Mouse (Mus musculus) ES-CJ7 (cell line): ENCODE results near the gene Gstp3.
A peak's percentile ranks its signal among the peaks of the same experiment; 100 is the strongest.
"Not testable (repeated sequence)": the region's sequence is repeated elsewhere in the genome, so short reads cannot be mapped to it uniquely, and the experiment has no call there.

Experiments used
- DNase-seq: peaks from one replicate; pipeline ENCODE4 v3.0.0; 2011; ENCODE audit warnings: low read depth, low spot score

Gene Gstp3

DNA sequence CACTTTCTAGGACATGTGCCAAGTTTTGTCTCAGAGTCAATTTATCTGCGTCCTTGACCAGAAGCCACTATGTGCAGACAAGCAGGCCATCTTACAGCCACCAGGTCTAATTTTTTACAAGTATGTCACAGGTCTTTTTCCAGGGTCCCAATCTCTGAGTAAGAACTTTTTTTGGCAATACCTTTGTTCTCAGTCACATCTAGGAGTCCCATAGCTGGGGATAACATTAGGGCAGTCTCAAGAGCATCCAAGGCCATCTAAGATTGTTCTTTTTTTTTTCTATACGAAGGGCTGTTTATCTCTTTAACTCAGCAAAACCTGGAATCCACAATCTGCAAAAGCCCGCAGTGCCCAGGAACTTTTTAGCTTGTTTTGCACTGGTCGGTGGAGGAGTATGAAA, 4.0 kb upstream of the Gstp3 start:
- not testable (repeated sequence) for DNase-seq

- no peak for DNase-seq
Measured at GRCm38 (mm10) chr19:4060899-4061465, 1.6 kb upstream of the Gstp3 start.

DNA sequence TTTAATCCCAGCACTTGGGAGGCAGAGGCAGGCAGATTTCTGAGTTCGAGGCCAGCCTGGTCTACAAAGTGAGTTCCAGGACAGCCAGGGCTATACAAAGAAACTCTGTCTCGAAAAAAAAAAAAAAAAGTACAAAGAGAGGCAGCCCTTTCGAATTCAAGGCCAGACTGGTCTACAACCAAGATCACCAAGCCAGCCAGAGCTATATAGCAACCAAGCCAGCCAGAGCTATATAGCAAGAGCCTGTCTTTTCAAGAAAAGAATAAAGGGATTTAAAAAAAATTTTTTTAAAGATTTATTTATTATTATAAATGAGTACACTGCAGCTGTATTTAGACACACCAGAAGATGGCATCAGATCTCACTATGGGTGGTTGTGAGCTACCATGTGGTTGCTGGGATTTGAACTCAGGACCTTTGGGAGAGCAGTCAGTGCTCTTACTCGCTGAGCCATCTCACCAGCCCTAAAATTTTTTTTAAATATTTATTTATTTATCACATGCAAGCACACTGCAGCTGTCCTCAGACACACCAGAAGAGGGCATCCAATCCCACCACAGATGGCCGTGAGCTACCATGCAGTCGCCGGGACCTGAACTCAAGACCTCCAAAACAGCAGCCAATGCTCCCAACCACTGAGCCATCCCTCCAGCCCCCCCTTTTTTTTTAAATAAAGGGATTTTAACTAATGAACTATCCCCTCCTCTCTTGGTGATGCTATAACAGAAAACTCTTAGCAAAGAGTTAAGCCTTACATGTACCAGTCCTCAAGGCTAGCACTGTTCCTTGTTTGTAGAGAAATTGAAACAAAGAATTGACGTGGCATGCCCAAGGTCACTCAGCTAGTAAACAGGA, 902 bp upstream of the Gstp3 start:
- DNase-seq, result not testable (repeated sequence)

GRCm38 (mm10) chr19:4058581-4058980, 788 bp downstream of the Gstp3 start:
- DNase-seq, result no peak

DNA sequence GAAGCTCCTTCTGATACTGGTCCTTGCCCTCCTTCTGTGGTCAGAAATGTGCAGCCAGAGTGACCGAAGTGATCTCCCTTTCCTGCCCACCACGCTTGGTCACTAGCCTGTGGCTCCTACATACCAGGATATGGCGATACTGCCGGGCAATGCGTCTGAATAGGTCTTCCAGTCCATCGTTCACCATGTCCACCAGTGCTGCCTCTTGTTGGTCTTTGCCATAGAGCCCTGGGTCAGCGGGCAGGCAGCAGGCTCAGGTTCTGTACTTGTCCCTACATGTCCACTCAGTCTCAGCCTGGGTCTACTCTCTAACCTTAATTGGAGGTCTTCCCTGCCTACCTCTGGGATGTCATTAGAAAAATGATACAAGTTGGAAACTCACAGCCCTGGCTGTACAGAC, 1.4 kb downstream of the Gstp3 start:
- DNase-seq, result no peak

DNA sequence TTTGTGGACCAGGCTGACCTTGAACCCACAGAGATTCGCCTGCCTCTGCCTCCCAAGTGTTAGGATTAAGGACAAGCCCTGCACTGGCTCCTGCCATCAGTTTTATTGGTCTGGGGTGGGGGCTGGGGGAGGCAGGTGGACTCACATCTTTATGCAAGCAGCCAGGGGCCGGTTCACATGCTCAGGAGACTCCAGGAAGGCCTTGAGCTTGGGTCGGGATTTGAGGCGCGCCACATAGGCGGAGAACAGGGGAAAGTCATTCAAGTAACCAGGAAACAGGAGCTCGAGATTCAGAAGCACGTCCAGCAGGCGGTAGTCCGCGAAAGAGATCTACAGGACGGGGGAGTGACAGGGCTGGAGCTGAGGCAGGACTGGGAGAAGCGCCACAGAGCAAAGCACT, 2.0 kb downstream of the Gstp3 start:
- peak; percentile 53 for DNase-seq

GRCm38 (mm10) chr19:4056727-4057126, 2.6 kb downstream of the Gstp3 start:
- DNase-seq, result no peak

- DNase-seq, result peak; percentile 67
Measured at GRCm38 (mm10) chr19:4055947-4056693, 3.2 kb downstream of the Gstp3 start.

DNA sequence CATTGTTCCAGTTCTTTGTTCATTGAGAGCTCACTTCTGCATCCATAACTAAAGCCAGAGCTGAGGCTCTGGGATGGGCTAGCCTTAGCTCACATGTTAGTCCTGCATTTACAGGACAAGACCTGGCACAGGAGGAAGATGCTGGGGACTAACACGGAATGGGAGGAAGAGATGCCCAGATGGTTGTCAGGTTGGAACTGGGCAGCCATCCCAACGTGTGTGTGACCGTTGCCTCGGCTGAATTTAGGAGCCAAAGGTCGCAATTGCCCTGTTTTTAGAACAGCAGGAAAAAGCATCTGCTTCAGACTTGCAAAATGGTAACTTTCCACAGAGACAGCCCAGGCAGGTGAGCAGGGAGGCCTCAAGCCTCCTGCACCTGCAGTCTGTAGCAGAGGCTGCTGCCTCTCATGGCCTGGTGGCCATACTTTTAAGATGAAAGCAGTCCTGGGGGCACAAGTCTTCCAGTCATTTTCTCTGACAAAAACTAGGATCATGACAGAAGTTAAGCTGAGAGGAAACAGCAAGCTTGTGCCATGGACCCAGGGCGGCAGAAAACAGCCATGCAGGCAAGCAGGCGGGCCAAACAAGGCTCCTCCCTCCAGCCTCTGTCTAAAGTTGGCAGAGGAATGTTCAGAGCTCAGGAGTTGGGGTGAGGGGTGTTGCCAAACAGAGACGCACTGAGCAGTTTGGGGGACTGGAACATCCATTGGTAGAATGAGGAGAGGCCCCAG, 4.0 kb downstream of the Gstp3 start:
- no peak for DNase-seq

DNA sequence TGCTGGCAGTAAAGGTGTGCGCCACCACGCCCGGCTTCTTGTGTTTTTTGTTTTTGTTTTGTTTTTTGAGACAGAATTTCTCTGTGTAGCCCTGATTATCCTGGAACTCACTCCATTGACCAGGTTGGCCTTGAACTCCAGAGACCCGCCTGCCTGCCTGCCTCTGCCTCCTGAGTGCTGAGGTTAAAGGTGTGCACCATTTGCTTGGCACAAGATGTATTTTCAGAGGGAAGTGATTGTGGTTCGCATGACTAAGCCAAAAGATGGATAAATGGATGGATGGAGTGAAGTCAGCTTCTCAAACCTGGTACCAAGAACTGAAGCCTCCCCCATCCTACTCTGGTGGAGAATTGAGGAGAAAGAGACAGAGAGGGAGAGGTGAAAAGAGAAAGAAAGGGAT, 4.8 kb downstream of the Gstp3 start:
- DNase-seq, result no peak

DNA sequence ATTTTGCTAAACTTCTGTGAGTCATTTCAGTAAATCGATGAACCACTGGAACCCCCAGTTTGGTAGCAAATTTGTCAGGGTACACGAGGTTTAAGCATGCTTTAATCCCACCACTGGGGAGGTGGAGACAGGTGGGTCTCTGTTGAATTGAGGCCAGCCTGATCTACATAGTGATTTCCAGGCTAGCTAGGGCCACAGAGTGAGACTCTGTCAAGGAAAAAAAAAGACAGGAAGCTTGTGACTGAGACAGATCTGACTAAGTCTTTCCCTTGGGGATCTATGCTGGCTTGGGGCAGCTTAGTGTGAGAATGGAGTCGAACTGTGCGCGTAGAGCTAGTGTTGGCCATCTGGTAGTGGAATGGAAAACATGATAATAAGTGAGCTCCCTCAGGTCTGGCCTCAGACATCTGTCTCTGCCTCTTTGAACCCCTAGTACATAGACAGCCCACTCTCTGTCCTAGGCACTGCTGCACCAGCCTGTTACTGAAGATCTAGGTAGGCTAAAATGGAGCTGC, 6.8 kb downstream of the Gstp3 start:
- DNase-seq, result no peak

GRCm38 (mm10) chr19:4051741-4052515, 7.4 kb downstream of the Gstp3 start:
- DNase-seq, result peak; percentile 69

DNA sequence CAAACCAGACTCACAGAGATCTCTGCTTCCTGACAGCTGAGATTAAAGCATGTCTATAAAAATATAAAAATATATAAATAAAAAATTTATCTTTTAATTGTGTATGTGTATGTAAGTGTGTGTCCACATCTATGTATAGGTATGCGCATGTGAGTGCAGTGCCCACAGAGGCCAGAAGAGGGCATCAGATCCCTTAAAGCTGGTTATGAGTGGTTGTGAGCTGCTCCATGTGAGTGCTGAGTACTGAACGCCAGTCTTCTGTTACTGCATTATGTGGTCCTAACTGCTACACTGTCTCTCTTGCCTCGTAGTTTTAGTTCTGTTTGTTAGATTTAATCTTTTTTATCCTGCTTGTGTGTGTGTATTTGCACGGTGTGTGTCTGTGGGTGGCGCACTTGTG, 8.4 kb downstream of the Gstp3 start:
- DNase-seq, result peak; percentile 62

- not testable (repeated sequence) for DNase-seq
Measured at GRCm38 (mm10) chr19:4049069-4049468, 10.3 kb downstream of the Gstp3 start.

DNA sequence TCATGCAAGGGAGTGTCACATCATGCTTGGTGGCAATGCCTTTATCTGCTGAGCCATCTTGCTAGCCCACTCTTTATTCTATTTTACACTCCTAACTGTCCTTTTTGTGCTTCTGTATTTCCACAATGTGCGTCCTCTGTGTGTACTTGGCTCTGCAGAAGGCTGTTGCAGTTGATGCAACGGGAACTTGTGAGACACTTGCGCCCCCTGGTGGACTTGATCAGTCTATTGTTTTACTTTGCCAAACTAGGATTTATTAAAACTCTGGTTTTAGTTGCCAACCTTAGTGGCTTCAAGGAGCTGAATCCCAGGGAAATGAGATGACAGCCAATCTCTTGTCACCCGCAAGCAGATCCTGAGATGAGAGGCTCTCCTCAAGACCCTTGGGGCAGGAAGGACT, 11.5 kb downstream of the Gstp3 start:
- DNase-seq, result peak; percentile 92

DNA sequence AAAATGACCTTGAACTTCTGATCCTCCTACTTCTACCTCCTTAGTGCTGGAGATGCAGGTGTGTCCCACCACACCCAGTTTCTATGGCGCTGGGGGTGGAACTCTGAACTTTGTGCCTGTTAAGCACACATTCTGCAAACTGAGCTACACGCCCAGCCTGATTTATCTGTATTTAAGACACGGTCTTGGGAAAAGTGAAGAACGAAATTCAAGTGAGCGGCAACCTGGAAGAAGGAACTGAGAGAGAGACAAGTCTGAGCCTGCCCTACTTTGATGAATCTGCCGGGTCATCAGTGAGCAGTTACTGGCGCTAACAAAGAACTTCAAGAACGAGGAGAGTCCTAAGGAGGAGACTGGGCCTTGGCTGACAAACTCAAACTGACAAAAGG, 12.5 kb downstream of the Gstp3 start:
- DNase-seq, result peak; percentile 91

GRCm38 (mm10) chr19:4045966-4046865, 13.2 kb downstream of the Gstp3 start, which contains the start of gene Gstp2:
Gstp2 (minus strand) TSS chr19:4046023.
- peak; percentile 94 for DNase-seq

GRCm38 (mm10) chr19:4044109-4044508, 15.3 kb downstream of the Gstp3 start:
- DNase-seq, result not testable (repeated sequence)

DNA sequence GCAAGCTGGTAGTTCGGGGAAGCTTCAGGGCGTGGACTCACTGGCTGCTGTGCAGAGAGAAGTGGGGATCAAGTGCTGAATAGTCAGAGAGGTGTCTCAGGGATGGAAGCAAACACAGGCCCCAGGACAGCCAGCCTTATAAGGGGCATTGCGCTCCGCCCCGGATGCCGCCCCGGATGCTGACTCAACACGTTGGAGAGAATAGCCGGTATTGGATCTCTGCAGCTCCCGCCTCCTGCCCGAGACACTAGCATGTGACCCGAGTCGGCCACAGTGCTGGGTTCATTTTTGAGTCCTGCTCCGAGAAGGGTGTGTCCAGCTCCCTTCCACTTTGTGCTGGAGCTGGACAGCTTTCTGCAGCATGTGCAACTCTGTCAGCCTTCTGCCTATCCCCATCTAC, 17.2 kb downstream of the Gstp3 start:
- peak; percentile 76 for DNase-seq

DNA sequence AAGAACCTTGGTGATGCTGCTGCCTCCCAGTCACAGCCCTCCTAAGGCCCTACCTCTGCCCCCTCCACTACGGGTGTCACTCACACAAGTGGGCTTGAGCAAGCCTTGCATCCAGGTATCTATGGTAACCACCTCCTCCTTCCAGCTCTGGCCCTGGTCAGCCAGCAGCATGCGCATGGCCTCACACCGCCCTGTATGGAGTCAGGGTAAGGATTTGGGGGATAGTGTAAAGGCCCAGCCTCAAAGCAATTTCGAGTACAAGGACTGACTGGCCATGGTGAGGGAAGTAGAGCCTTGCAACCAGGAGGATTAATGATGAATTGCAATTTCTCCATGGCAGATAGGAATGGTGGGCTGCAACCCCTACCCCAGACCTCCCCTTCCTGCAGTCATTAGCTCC, 17.9 kb downstream of the Gstp3 start:
- not testable (repeated sequence) for DNase-seq
